Comparison of ENCODE assay signal across 12 mouse cellular contexts in the genomic region with DNA sequence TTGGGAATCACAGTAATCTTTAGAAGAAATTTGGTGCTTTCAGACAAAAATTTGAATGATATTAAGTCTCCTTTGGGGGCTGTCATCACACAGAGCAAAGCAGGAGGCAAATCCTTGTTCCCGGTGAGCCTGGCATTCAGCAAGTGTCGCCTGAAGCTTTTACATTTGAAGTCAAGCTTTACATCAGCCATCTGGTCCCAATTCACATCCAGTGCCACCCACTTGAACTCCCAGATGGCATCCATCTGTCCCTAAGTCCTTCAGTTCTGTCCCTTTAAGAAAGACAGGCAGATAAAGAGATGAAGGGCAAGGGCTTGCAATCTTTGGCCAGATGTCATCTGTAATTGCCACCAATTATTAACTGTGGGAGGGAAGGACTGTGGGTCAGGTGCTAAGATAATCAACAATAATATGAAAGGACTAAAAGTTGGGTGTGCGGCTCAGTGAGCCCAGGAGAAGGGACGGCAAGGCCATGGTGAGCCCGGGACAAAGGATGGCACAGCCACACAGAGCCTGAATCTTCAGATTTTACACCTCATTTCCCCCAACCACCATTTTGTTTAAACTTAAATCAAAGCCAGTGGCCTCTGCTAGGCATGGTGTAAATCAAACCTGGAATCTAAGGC. TPM values are rescaled to one million over a fixed set of nuclear protein-coding genes. Genes with fewer than 3 reads are reported as not detected.
DNase-seq lines count a peak whose midpoint lies in the region; ATAC-seq and TF ChIP-seq lines count a peak whose summit lies in the region.
"Had no signal": no experiment of that assay in that cellular context is flagged by ENCODE, and none has a peak within 500 bp of the region (broad histone marks: within the 10 kb centered on the region; RNA-seq: fewer than 3 reads in every experiment).

No protein-coding gene starts in this region.

- no peaks in the 10 kb centered on the region for H3K27me3 ChIP-seq in kidney, adult 2 months (replicated peaks; ENCODE audit: control insufficient read depth, insufficient read depth, low read length)
- H3K27me3 ChIP-seq in intestine, postnatal 0 days (replicated peaks; ENCODE audit: control insufficient read depth, insufficient read depth, low read length): no peaks in the 10 kb centered on the region
- H3K27me3 ChIP-seq in midbrain, embryonic 15.5 days (replicated peaks): no peaks in the 10 kb centered on the region
- H3K27me3 ChIP-seq: hindbrain, embryonic 12.5 days had no signal

- H3K4me3 ChIP-seq in kidney, adult 2 months (ENCODE audit: insufficient read depth, low read depth, low read length): no peak overlapping the region
- no peak overlapping the region for H3K4me3 ChIP-seq in intestine, postnatal 0 days (ENCODE audit: low read depth, low read length)
- no peak overlapping the region for H3K4me3 ChIP-seq in midbrain, embryonic 15.5 days
- H3K4me3 ChIP-seq: hindbrain, embryonic 12.5 days had no signal

- no peak overlapping the region for H3K9ac ChIP-seq in intestine, postnatal 0 days (ENCODE audit: low read depth, low read length)
- no peak overlapping the region for H3K9ac ChIP-seq in midbrain, embryonic 15.5 days
- H3K9ac ChIP-seq: hindbrain, embryonic 12.5 days; liver, embryonic 14.5 days had no signal

- WGBS in kidney, adult 2 months: 56% methylated on average over 5 of the region's 5 CpGs
- 55% methylated on average over 5 of the region's 5 CpGs for WGBS in intestine, postnatal 0 days
- 47% methylated on average over 5 of the region's 5 CpGs for WGBS in midbrain, embryonic 15.5 days

- TF ChIP-seq CTCF in kidney, adult 2 months (conservative IDR thresholded peaks at IDR 0.05; ENCODE audit: insufficient read depth, insufficient read length, low read depth, low read length): no peak
- TF ChIP-seq CTCF in brain, embryonic 14.5 days (IDR thresholded peaks at IDR 0.05; ENCODE audit: borderline replicate concordance, extremely low read depth, insufficient read depth, insufficient read length): no peak
- no peak for TF ChIP-seq CTCF in intestine, postnatal 0 days (IDR thresholded peaks at IDR 0.05; ENCODE audit: low read depth)

- H3K4me1 ChIP-seq in kidney, adult 2 months (ENCODE audit: control insufficient read depth, insufficient read depth, low read length): peaks cover 49% of the 10 kb centered on the region
- peaks cover 7% of the 10 kb centered on the region; the same call in 1 of the 2 replicates for H3K4me1 ChIP-seq in intestine, postnatal 0 days (replicated peaks; ENCODE audit: control insufficient read depth, insufficient read depth, low read length)
- no peaks in the 10 kb centered on the region for H3K4me1 ChIP-seq in midbrain, embryonic 15.5 days

- ATAC-seq in cerebellum, adult (ENCODE audit: insufficient number of reproducible peaks, low FRiP score, low TSS enrichment): no peak
- 0 out of 2 replicates have a peak, but pooled peaks have one; percentile 5 for ATAC-seq in intestine, postnatal 0 days
- ATAC-seq in midbrain, embryonic 15.5 days (replicated peaks): no peak

- H3K27ac ChIP-seq in kidney, adult 2 months (ENCODE audit: insufficient read depth, low read depth, low read length): peak overlapping the region; percentile 95
- H3K27ac ChIP-seq in intestine, postnatal 0 days (ENCODE audit: low read depth, low read length): peak overlapping the region; percentile 87
- H3K27ac ChIP-seq in midbrain, embryonic 15.5 days: no peak overlapping the region
- H3K27ac ChIP-seq: hindbrain, embryonic 12.5 days; liver, embryonic 14.5 days had no signal

- DNase-seq in cerebellum, adult 9-10 months: peak; percentile 31
- DNase-seq in kidney, adult 2 months: peak; percentile 70
- DNase-seq in kidney, postnatal 4 days: no peak
- DNase-seq in brain, embryonic 14.5 days (ENCODE audit: low read depth): peak; percentile 89
- DNase-seq in neural tube, embryonic 10.5 days (ENCODE audit: extremely low spot score, low spot score): no peak
- DNase-seq: heart, adult 18-20 months; thymus, postnatal 14 days had no signal

- TF ChIP-seq POLR2A in kidney, adult 2 months (IDR thresholded peaks at IDR 0.05; ENCODE audit: low read depth, low read length): peak; percentile 43
- no peak for TF ChIP-seq POLR2A in brain, embryonic 14.5 days (IDR thresholded peaks at IDR 0.05; ENCODE audit: borderline replicate concordance, extremely low read depth, insufficient read depth, insufficient read length, poor library complexity, severe bottlenecking)

- no peaks in the 10 kb centered on the region for H3K9me3 ChIP-seq in intestine, postnatal 0 days (ENCODE audit: control insufficient read depth)
- H3K9me3 ChIP-seq in midbrain, embryonic 15.5 days: no peaks in the 10 kb centered on the region
- H3K9me3 ChIP-seq: hindbrain, embryonic 12.5 days had no signal

- H3K4me2 ChIP-seq in intestine, postnatal 0 days (replicated peaks; ENCODE audit: low read depth): peak overlapping the region; percentile 13
- H3K4me2 ChIP-seq in midbrain, embryonic 15.5 days: no peak overlapping the region
- H3K4me2 ChIP-seq: hindbrain, embryonic 12.5 days had no signal

- no peaks in the 10 kb centered on the region for H3K36me3 ChIP-seq in kidney, adult 2 months (ENCODE audit: control insufficient read depth, insufficient read depth, low read length)
- no peaks in the 10 kb centered on the region for H3K36me3 ChIP-seq in intestine, postnatal 0 days (ENCODE audit: control insufficient read depth, insufficient read depth)
- no peaks in the 10 kb centered on the region for H3K36me3 ChIP-seq in midbrain, embryonic 15.5 days (replicated peaks)
- H3K36me3 ChIP-seq: hindbrain, embryonic 12.5 days had no signal

RNA-seq across cellular contexts. Expression of gene Aoc1, which starts 3.9 kb away (rescaled TPM):
- 7.3 and 7.7 TPM in 2 replicates for polyA plus RNA-seq in kidney, adult 2 months (2012; rRNA removed)
- polyA plus RNA-seq in brain, embryonic 14.5 days (2012; rRNA removed): 0.03 and 0.04 TPM in 2 replicates
- polyA plus RNA-seq in intestine, postnatal 0 days (2015; fragmentation: Nextera tagmentation; extraction: Ambion mirVana): 101 and 106 TPM in 2 replicates
- polyA plus RNA-seq in midbrain, embryonic 15.5 days (2015; fragmentation: Nextera tagmentation; extraction: Ambion mirVana): not detected in 2 replicates
- polyA plus RNA-seq: hindbrain, embryonic 12.5 days; liver, embryonic 14.5 days had no signal

RNA-seq across cellular contexts. Expression of gene Tmem176b, which starts 35.3 kb away (rescaled TPM):
- polyA plus RNA-seq in kidney, adult 2 months (2012; rRNA removed): 1,386 and 1,411 TPM in 2 replicates
- polyA plus RNA-seq in brain, embryonic 14.5 days (2012; rRNA removed): 92.9 and 101 TPM in 2 replicates
- 319 and 320 TPM in 2 replicates for polyA plus RNA-seq in intestine, postnatal 0 days (2015; fragmentation: Nextera tagmentation; extraction: Ambion mirVana)
- 110 and 122 TPM in 2 replicates for polyA plus RNA-seq in midbrain, embryonic 15.5 days (2015; fragmentation: Nextera tagmentation; extraction: Ambion mirVana)

RNA-seq across cellular contexts. Expression of gene Tmem176a, which starts 35.9 kb away (rescaled TPM):
- 509 and 544 TPM in 2 replicates for polyA plus RNA-seq in kidney, adult 2 months (2012; rRNA removed)
- 12.7 and 14.0 TPM in 2 replicates for polyA plus RNA-seq in brain, embryonic 14.5 days (2012; rRNA removed)
- polyA plus RNA-seq in intestine, postnatal 0 days (2015; fragmentation: Nextera tagmentation; extraction: Ambion mirVana): 180 and 193 TPM in 2 replicates
- 15.0 and 16.1 TPM in 2 replicates for polyA plus RNA-seq in midbrain, embryonic 15.5 days (2015; fragmentation: Nextera tagmentation; extraction: Ambion mirVana)

RNA-seq across cellular contexts. Expression of gene 1600015I10Rik, which starts 53.1 kb away (rescaled TPM):
- polyA plus RNA-seq in kidney, adult 2 months (2012; rRNA removed): not detected in 2 replicates
- not detected in 2 replicates for polyA plus RNA-seq in brain, embryonic 14.5 days (2012; rRNA removed)
- not detected in 2 replicates for polyA plus RNA-seq in intestine, postnatal 0 days (2015; fragmentation: Nextera tagmentation; extraction: Ambion mirVana)
- not detected in 2 replicates for polyA plus RNA-seq in midbrain, embryonic 15.5 days (2015; fragmentation: Nextera tagmentation; extraction: Ambion mirVana)
- polyA plus RNA-seq: hindbrain, embryonic 12.5 days; liver, embryonic 14.5 days had no signal

Comparison
In these comparisons a context has a peak if more than half of its experiments do, and no peak if none do; other contexts are left out.
1. DNase-seq: peak in cerebellum, adult 9-10 months (single experiment), kidney, adult 2 months (single experiment) and brain, embryonic 14.5 days (single experiment); none in kidney, postnatal 4 days (0 of 2) and neural tube, embryonic 10.5 days (single experiment).
2. RNA of gene Aoc1, which starts 3.9 kb away (polyA plus RNA-seq): 101 to 106 TPM in intestine, postnatal 0 days; 7.3 to 7.7 TPM in kidney, adult 2 months, not detected in midbrain, embryonic 15.5 days and 0.03 to 0.04 TPM in brain, embryonic 14.5 days; every median in the first group is over 10 times any median in the second.
3. RNA of gene Tmem176a, which starts 35.9 kb away (polyA plus RNA-seq): 509 to 544 TPM in kidney, adult 2 months and 180 to 193 TPM in intestine, postnatal 0 days; 15.0 to 16.1 TPM in midbrain, embryonic 15.5 days and 12.7 to 14.0 TPM in brain, embryonic 14.5 days; every median in the first group is over 10 times any median in the second.